Mouse (Mus musculus) bone marrow macrophage, adult 2 months (primary cell): ENCODE results near the gene Foxd4.

ENCODE experiments used
- CTCF ChIP-seq: IDR thresholded peaks from 2 replicates; pipeline ENCODE4 v1.5.1; 2012; ENCODE audit warnings: low read depth, mild to moderate bottlenecking, low read length, moderate library complexity
- POLR2A ChIP-seq: IDR thresholded peaks from 2 replicates; pipeline ENCODE4 v1.6.1; 2012; ENCODE audit warnings: mild to moderate bottlenecking, low read depth, low read length, borderline replicate concordance

- TF ChIP-seq POLR2A (no peak), CTCF (no peak)
These were observed 669 bp upstream of the Foxd4 start for GRCm38 (mm10) chr19:24901666-24902065.
